Mouse (Mus musculus) E14TG2a.4 (cell line): ENCODE measurements around the gene Capza1.
A peak's percentile ranks its signal among the peaks of the same experiment; 100 is the strongest.

Experiments used
- H3K27me3 ChIP-seq: 2 replicates; pipeline ENCODE4 v1.6.1; 2014; ENCODE audit warnings: low read length, control low read depth; ENCODE audit not compliant: insufficient read depth
- H3K36me3 ChIP-seq: 2 replicates; pipeline ENCODE4 v1.6.1; 2014; ENCODE audit warnings: low read length, control low read depth; ENCODE audit not compliant: insufficient read depth
- H3K4me1 ChIP-seq: replicated peaks from 2 replicates; pipeline ENCODE4 v1.6.1; 2014; ENCODE audit warnings: low read depth, low read length, control low read depth
- H3K4me3 ChIP-seq: replicated peaks from 2 replicates; pipeline ENCODE4 v1.5.1; 2014; ENCODE audit warnings: mild to moderate bottlenecking, low read length
- H3K9me3 ChIP-seq: 2 replicates; pipeline ENCODE4 v1.6.1; 2014; ENCODE audit warnings: low read length, control low read depth
- CTCF ChIP-seq: conservative IDR thresholded peaks from 2 replicates; pipeline ENCODE4 v1.5.1; 2014; ENCODE audit warnings: low read length
- NANOG ChIP-seq: IDR thresholded peaks from 2 replicates; pipeline ENCODE4 v1.6.1; 2014; ENCODE audit warnings: borderline replicate concordance, low read length, mixed read lengths
- POU5F1 ChIP-seq: IDR thresholded peaks from 2 replicates; pipeline ENCODE4 v1.6.1; 2014; ENCODE audit warnings: low read length, borderline replicate concordance

The Capza1 gene

DNA sequence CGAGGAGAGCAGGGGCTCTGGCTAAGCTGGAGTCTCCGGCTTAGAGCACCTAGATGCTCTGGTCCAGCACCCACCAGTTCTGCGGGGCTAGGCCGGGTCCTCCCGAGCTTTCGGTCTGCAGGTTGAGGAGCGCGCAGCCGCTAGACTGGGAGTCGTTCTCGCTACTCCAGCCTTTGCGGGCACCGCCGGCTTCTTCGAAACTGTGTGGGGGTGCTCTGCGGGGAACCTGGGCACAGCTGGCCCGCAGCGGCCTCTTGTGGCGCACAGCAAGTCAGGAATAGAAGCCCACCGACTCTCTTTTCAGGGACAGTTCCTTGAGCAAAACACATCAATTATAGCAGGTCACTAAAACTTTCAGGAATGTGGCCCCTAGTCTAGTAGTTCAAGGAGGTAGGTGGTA lies 87.0 kb downstream of the Capza1 start:
- Histone ChIP-seq H3K36me3 (no peaks in the 10 kb centered on the region), H3K9me3 (no peaks in the 10 kb centered on the region), H3K4me1 (peaks cover 77% of the 10 kb centered on the region), H3K27me3 (peaks cover 55% of the 10 kb centered on the region), H3K4me3 (peak overlapping the region; percentile 73)
- no peak for TF ChIP-seq NANOG
- TF ChIP-seq CTCF: no peak; the same call in 1 of the 2 replicates
- TF ChIP-seq POU5F1: no peak

DNA sequence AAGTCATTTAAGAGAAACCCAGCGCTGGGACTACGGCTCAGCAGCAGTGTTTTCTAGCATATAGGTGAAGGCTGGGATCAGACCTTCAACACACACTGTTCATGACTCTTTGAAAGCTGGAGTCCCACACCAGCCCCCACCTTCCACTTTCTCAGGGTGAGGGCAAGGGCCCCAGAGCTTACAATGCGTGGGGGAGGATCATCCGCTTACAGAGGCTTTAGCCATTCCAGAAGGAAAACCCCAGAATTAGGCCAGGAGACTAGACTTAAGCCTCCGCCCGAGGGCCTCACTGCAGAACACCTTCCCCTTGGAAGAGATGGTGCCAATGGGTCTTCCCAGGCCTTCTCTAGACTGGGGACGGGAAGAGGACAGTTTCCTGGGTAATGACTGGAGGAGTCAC lies 91.0 kb downstream of the Capza1 start:
- Histone ChIP-seq H3K4me3 (peak overlapping the region; percentile 21; the same call in 1 of the 2 replicates), H3K27me3 (peaks cover 50% of the 10 kb centered on the region), H3K9me3 (no peaks in the 10 kb centered on the region), H3K4me1 (peaks cover 58% of the 10 kb centered on the region), H3K36me3 (no peaks in the 10 kb centered on the region)
- no peak for TF ChIP-seq POU5F1
- no peak for TF ChIP-seq CTCF
- no peak for TF ChIP-seq NANOG
